Mouse (Mus musculus) CD8-positive naive resting alpha-beta T cell, adult 2 months (primary cell): ENCODE data around the gene Usmg5.

Source experiments
- DNase-seq, 2 experiments: peaks; one replicate each; pipeline ENCODE4 v3.0.0; 2022; ENCODE audit warnings: low read depth in 2 of 2, low spot score in 2 of 2

Gene Usmg5

GRCm38 (mm10) chr19:47057684-47058083 lies 32.8 kb downstream of the Usmg5 start:
- DNase-seq = no peak

GRCm38 (mm10) chr19:47053471-47053870 lies 37.0 kb downstream of the Usmg5 start:
- no peak for DNase-seq

GRCm38 (mm10) chr19:47052927-47053326 lies 37.5 kb downstream of the Usmg5 start:
- DNase-seq = no peak

GRCm38 (mm10) chr19:47050271-47051032 lies 40.0 kb downstream of the Usmg5 start, which contains the start of gene Pcgf6:
Pcgf6 (minus strand) TSS chr19:47050906.
- peak; percentile 75 to 78 for DNase-seq

- no peak for DNase-seq
These were observed 40.6 kb downstream of the Usmg5 start for GRCm38 (mm10) chr19:47049840-47050239.

- no peak for DNase-seq
These were observed 41.4 kb downstream of the Usmg5 start for GRCm38 (mm10) chr19:47049061-47049460.

GRCm38 (mm10) chr19:47047236-47047833 lies 43.1 kb downstream of the Usmg5 start:
- no peak for DNase-seq

- no peak for DNase-seq
These were observed 44.1 kb downstream of the Usmg5 start for GRCm38 (mm10) chr19:47046343-47046742.

- DNase-seq = peak in 1 of 2 experiments; percentile 3
These were observed 46.8 kb downstream of the Usmg5 start for GRCm38 (mm10) chr19:47043608-47044007.

- DNase-seq = no peak
These were observed 49.5 kb downstream of the Usmg5 start for GRCm38 (mm10) chr19:47040720-47041473.

GRCm38 (mm10) chr19:47036596-47036995 lies 53.9 kb downstream of the Usmg5 start:
- no peak for DNase-seq

- no peak for DNase-seq
These were observed 55.5 kb downstream of the Usmg5 start for GRCm38 (mm10) chr19:47034916-47035315.
